ENCODE assay signal across 8 mouse cellular contexts in the genomic region with DNA sequence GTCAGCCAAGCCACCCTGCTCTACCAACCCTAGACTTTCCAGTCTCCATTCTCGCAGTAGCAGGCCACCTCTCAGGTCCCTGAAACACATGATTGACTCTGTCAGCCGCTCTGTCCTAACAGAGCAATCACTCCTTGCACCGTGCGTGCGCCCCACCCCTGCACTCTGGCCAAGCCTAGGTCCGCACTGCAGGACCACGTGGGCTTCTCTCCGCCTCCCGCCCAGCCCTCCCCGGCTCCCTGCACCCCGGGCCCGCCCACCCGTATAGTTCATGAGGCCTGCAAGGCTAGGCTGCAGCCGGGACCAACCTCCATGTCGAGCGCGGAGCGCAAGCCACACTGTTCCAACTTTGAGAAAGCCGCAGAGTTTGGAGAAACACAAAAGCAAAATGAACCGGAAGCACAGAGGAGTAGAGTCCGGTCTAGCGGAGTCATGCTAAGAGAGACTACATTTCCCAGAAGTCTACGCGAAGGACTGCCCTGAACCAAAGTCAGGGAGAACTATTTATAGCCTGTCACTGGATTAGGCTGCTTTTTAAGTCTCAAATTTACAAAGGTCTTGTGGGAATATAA. TPM values are rescaled to one million over a fixed set of nuclear protein-coding genes. Genes with fewer than 3 reads are reported as not detected.
DNase-seq lines count a peak whose midpoint lies in the region; ATAC-seq and TF ChIP-seq lines count a peak whose summit lies in the region.

No protein-coding gene starts in this region.

- H3K27me3 ChIP-seq in heart, embryonic 10.5 days (ENCODE audit: insufficient read depth, poor library complexity, severe bottlenecking): no peaks in the 10 kb centered on the region
- no peaks in the 10 kb centered on the region for H3K27me3 ChIP-seq in kidney, embryonic 15.5 days

- H3K4me3 ChIP-seq in bone marrow macrophage, adult 2 months (ENCODE audit: insufficient read depth, low read length): peak overlapping the region; percentile 92
- peak overlapping the region; percentile 75 for H3K4me3 ChIP-seq in embryonic fibroblast, embryonic 13.5 days (ENCODE audit: insufficient read depth, low read length)
- peak overlapping the region; percentile 76 for H3K4me3 ChIP-seq in heart, embryonic 10.5 days
- peak overlapping the region; percentile 68 for H3K4me3 ChIP-seq in kidney, embryonic 15.5 days (replicated peaks)

- TF ChIP-seq CTCF in bone marrow macrophage, adult 2 months (IDR thresholded peaks at IDR 0.05; ENCODE audit: low read depth, low read length): no peak
- TF ChIP-seq CTCF in embryonic fibroblast, embryonic 13.5 days (IDR thresholded peaks at IDR 0.05; ENCODE audit: borderline replicate concordance, insufficient read depth, low read length): no peak

- 0% methylated on average over 24 of the region's 24 CpGs for WGBS in heart, embryonic 10.5 days
- under 1% methylated on average over 24 of the region's 24 CpGs for WGBS in kidney, embryonic 15.5 days

- peak overlapping the region; percentile 93 for H3K27ac ChIP-seq in bone marrow macrophage, adult 2 months (ENCODE audit: insufficient read depth, low read depth, low read length)
- H3K27ac ChIP-seq in embryonic fibroblast, embryonic 13.5 days (ENCODE audit: insufficient read depth, low read length): peak overlapping the region; percentile 87
- peak overlapping the region; percentile 94 for H3K27ac ChIP-seq in heart, embryonic 10.5 days
- peak overlapping the region; percentile 96 for H3K27ac ChIP-seq in kidney, embryonic 15.5 days

- peak; percentile 100 for ATAC-seq in kidney, embryonic 15.5 days (replicated peaks; ENCODE audit: low FRiP score)
- ATAC-seq in monocyte, adult 5-6 weeks (replicated peaks; ENCODE audit: insufficient number of reproducible peaks, low FRiP score, low TSS enrichment, poor library complexity, severe bottlenecking): peak; percentile 86

- peak; percentile 61 to 63 for DNase-seq in B cell, adult 2 months
- DNase-seq in heart, embryonic 10.5 days (ENCODE audit: low spot score): peak; percentile 95
- peak; percentile 86 for DNase-seq in liver
- DNase-seq in spleen, postnatal 4 days (ENCODE audit: low spot score in 2 of 2): peak; percentile 56 to 70

- H3K4me1 ChIP-seq in bone marrow macrophage, adult 2 months (ENCODE audit: control insufficient read depth, insufficient read depth, low read length): peaks cover 7% of the 10 kb centered on the region; the same call in 1 of the 2 replicates
- no peaks in the 10 kb centered on the region for H3K4me1 ChIP-seq in embryonic fibroblast, embryonic 13.5 days (ENCODE audit: control insufficient read depth, insufficient read depth, low read length)
- peaks cover 4% of the 10 kb centered on the region; the same call in 1 of the 2 replicates for H3K4me1 ChIP-seq in heart, embryonic 10.5 days
- peaks cover 9% of the 10 kb centered on the region; the same call in 1 of the 2 replicates for H3K4me1 ChIP-seq in kidney, embryonic 15.5 days

- peaks cover 18% of the 10 kb centered on the region for H3K36me3 ChIP-seq in heart, embryonic 10.5 days
- H3K36me3 ChIP-seq in kidney, embryonic 15.5 days: peaks cover 23% of the 10 kb centered on the region

- peak overlapping the region; percentile 81 for H3K4me2 ChIP-seq in kidney, embryonic 15.5 days

- peak overlapping the region; percentile 63 for H3K9ac ChIP-seq in kidney, embryonic 15.5 days

- TF ChIP-seq POLR2A in bone marrow macrophage, adult 2 months (IDR thresholded peaks at IDR 0.05; ENCODE audit: borderline replicate concordance, low read depth, low read length): no peak
- peak; percentile 86 for TF ChIP-seq POLR2A in embryonic fibroblast, embryonic 13.5 days (IDR thresholded peaks at IDR 0.05; ENCODE audit: low read depth, low read length)

- H3K9me3 ChIP-seq in heart, embryonic 10.5 days: no peaks in the 10 kb centered on the region
- H3K9me3 ChIP-seq in kidney, embryonic 15.5 days (replicated peaks): no peaks in the 10 kb centered on the region

RNA-seq across cellular contexts. Expression of a gene that starts 16.5 kb away (rescaled TPM):
- not detected in 2 replicates for polyA plus RNA-seq in bone marrow macrophage, adult 2 months (2012; ENCODE audit: insufficient read depth, insufficient read length, missing spikeins)
- 0.94 and 3.2 TPM in 2 replicates for polyA plus RNA-seq in embryonic fibroblast, embryonic 13.5 days (2011; ENCODE audit: insufficient read length, low read depth, missing spikeins)
- 3.4 and 3.8 TPM in 2 replicates for polyA plus RNA-seq in heart, embryonic 10.5 days (2016; fragmentation: Nextera tagmentation; extraction: Ambion mirVana)
- 5.7 and 6.5 TPM in 2 replicates for polyA plus RNA-seq in kidney, embryonic 15.5 days (2015; fragmentation: Nextera tagmentation; extraction: Ambion mirVana)
- total RNA-seq in monocyte, adult 5-6 weeks (2017): 0.48 TPM in 1 of 3 replicates, not detected in the others

RNA-seq across cellular contexts. Expression of a gene that starts 20.3 kb away (rescaled TPM):
- 0.83 and 1.4 TPM in 2 replicates for polyA plus RNA-seq in bone marrow macrophage, adult 2 months (2012; ENCODE audit: insufficient read depth, insufficient read length, missing spikeins)
- polyA plus RNA-seq in embryonic fibroblast, embryonic 13.5 days (2011; ENCODE audit: insufficient read length, low read depth, missing spikeins): 1.2 and 2.4 TPM in 2 replicates
- polyA plus RNA-seq in heart, embryonic 10.5 days (2016; fragmentation: Nextera tagmentation; extraction: Ambion mirVana): 2.1 and 2.2 TPM in 2 replicates
- polyA plus RNA-seq in kidney, embryonic 15.5 days (2015; fragmentation: Nextera tagmentation; extraction: Ambion mirVana): 3.3 and 3.4 TPM in 2 replicates
- total RNA-seq in monocyte, adult 5-6 weeks (2017): 3.7 to 8.8 TPM (median 4.7 TPM) in 3 replicates

RNA-seq across cellular contexts. Expression of a gene that starts 27.2 kb away (rescaled TPM):
- polyA plus RNA-seq in bone marrow macrophage, adult 2 months (2012; ENCODE audit: insufficient read depth, insufficient read length, missing spikeins): 6.2 and 7.1 TPM in 2 replicates
- polyA plus RNA-seq in embryonic fibroblast, embryonic 13.5 days (2011; ENCODE audit: insufficient read length, low read depth, missing spikeins): 1.8 and 5.3 TPM in 2 replicates
- polyA plus RNA-seq in heart, embryonic 10.5 days (2016; fragmentation: Nextera tagmentation; extraction: Ambion mirVana): 2.0 and 3.0 TPM in 2 replicates
- 3.5 and 3.7 TPM in 2 replicates for polyA plus RNA-seq in kidney, embryonic 15.5 days (2015; fragmentation: Nextera tagmentation; extraction: Ambion mirVana)
- total RNA-seq in monocyte, adult 5-6 weeks (2017): 1.7 to 9.0 TPM (median 2.1 TPM) in 3 replicates

RNA-seq across cellular contexts. Expression of a gene that starts 34.8 kb away (rescaled TPM):
- 0.90 and 1.5 TPM in 2 replicates for polyA plus RNA-seq in bone marrow macrophage, adult 2 months (2012; ENCODE audit: insufficient read depth, insufficient read length, missing spikeins)
- 0.43 and 0.98 TPM in 2 replicates for polyA plus RNA-seq in embryonic fibroblast, embryonic 13.5 days (2011; ENCODE audit: insufficient read length, low read depth, missing spikeins)
- 0.23 and 0.49 TPM in 2 replicates for polyA plus RNA-seq in heart, embryonic 10.5 days (2016; fragmentation: Nextera tagmentation; extraction: Ambion mirVana)
- polyA plus RNA-seq in kidney, embryonic 15.5 days (2015; fragmentation: Nextera tagmentation; extraction: Ambion mirVana): 0.33 and 0.42 TPM in 2 replicates
- 0.19 TPM in 2 of 3 replicates, not detected in the other for total RNA-seq in monocyte, adult 5-6 weeks (2017)

RNA-seq across cellular contexts. Expression of a gene that starts 40.2 kb away (rescaled TPM):
- 3.1 and 3.8 TPM in 2 replicates for polyA plus RNA-seq in bone marrow macrophage, adult 2 months (2012; ENCODE audit: insufficient read depth, insufficient read length, missing spikeins)
- 2.3 and 4.2 TPM in 2 replicates for polyA plus RNA-seq in embryonic fibroblast, embryonic 13.5 days (2011; ENCODE audit: insufficient read length, low read depth, missing spikeins)
- polyA plus RNA-seq in heart, embryonic 10.5 days (2016; fragmentation: Nextera tagmentation; extraction: Ambion mirVana): 1.0 and 1.5 TPM in 2 replicates
- polyA plus RNA-seq in kidney, embryonic 15.5 days (2015; fragmentation: Nextera tagmentation; extraction: Ambion mirVana): 1.9 and 2.5 TPM in 2 replicates
- total RNA-seq in monocyte, adult 5-6 weeks (2017): 1.7 to 5.2 TPM (median 2.8 TPM) in 3 replicates

Comparison
In these comparisons a context has a peak if more than half of its experiments do, and no peak if none do; other contexts are left out.
1. Peak in every context shown above with its lines: DNase-seq, ATAC-seq, H3K4me3 ChIP-seq and H3K27ac ChIP-seq.